Mouse (Mus musculus) inflammation-experienced regulatory T-cells, adult 6 months (primary cell): ENCODE data around the gene Gm45521. TPM values are rescaled to one million over a fixed set of nuclear protein-coding genes. Genes with fewer than 3 reads are reported as not detected.
A peak's percentile ranks its signal among the peaks of the same experiment; 100 is the strongest.
"Not testable (repeated sequence)": the region's sequence is repeated elsewhere in the genome, so short reads cannot be mapped to it uniquely, and the experiment has no call there.

Experiments
- ATAC-seq: one replicate; pipeline ENCODE4 v1.8.0; 2017
- polyA plus RNA-seq, 3 experiments: library from polyadenylated mRNA; unstranded; fragments of 100-300 nt; shearing (Covaris generic); gene quantifications; one replicate each; pipeline ENCODE4 v1.2.1; 2017

Gm45521 gene
- polyA plus RNA-seq, 3 experiments from 2014 or later: not detected

- no peak for ATAC-seq
Measured at GRCm38 (mm10) chr14:8000831-8001685, 44.0 kb downstream of the Gm45521 start.

GRCm38 (mm10) chr14:8002432-8003092, 45.5 kb downstream of the Gm45521 start, which contains the start of gene Abhd6:
Gene Abhd6 (plus strand): TSS chr14:8002902.
- ATAC-seq: peak; percentile 90

GRCm38 (mm10) chr14:8003093-8003670, 46.1 kb downstream of the Gm45521 start:
- peak; percentile 46 for ATAC-seq

- ATAC-seq: no peak
Measured at GRCm38 (mm10) chr14:8003727-8004670, 46.9 kb downstream of the Gm45521 start.

- not testable (repeated sequence) for ATAC-seq
Measured at GRCm38 (mm10) chr14:8006061-8006460, 49.0 kb downstream of the Gm45521 start.

GRCm38 (mm10) chr14:8007084-8007483, 50.0 kb downstream of the Gm45521 start:
- no peak for ATAC-seq

GRCm38 (mm10) chr14:8007486-8007885, 50.4 kb downstream of the Gm45521 start:
- ATAC-seq: no peak

- no peak for ATAC-seq
Measured at GRCm38 (mm10) chr14:8007923-8008322, 50.8 kb downstream of the Gm45521 start.

Other genes starting within 250 kb of the Gm45521 start
- gene Gm26661, start 165.7 kb upstream of the Gm45521 start, polyA plus RNA-seq: not detected
- 10 to 100 TPM in 1 of 3 experiments, 1 to 10 TPM in 2; 5.4 to 11.4 (median 6.1) TPM for gene Flnb, start 139.3 kb upstream of the Gm45521 start, polyA plus RNA-seq
- gene Dnase1l3, start 37.3 kb downstream of the Gm45521 start, polyA plus RNA-seq: 10 to 100 TPM in 1 of 3 experiments, 1 to 10 TPM in 2; 3.2 to 23.9 (median 7.7) TPM
- 10 to 100 TPM; 22.1 to 32.7 (median 24.1) TPM for gene Abhd6, start 45.6 kb downstream of the Gm45521 start, polyA plus RNA-seq
- 10 to 100 TPM; 28.2 to 41.6 (median 36.0) TPM for gene Rpp14, start 123.1 kb downstream of the Gm45521 start, polyA plus RNA-seq
- 10 to 100 TPM; 31.7 to 38.5 (median 32.9) TPM for gene Pxk, start 140.9 kb downstream of the Gm45521 start, polyA plus RNA-seq
- 100 to 1,000 TPM; 127 to 152 (median 143) TPM for gene Pdhb, start 215.7 kb downstream of the Gm45521 start, polyA plus RNA-seq